Mouse (Mus musculus) kidney, postnatal 36 days (tissue): ENCODE results near the gene Gm20388.

Experiments used
- DNase-seq, 2 experiments: peaks; one replicate each; pipeline ENCODE4 v3.0.0; 2021 to 2022; ENCODE audit warnings: mixed read lengths in 2 of 2

Gm20388 gene

DNA sequence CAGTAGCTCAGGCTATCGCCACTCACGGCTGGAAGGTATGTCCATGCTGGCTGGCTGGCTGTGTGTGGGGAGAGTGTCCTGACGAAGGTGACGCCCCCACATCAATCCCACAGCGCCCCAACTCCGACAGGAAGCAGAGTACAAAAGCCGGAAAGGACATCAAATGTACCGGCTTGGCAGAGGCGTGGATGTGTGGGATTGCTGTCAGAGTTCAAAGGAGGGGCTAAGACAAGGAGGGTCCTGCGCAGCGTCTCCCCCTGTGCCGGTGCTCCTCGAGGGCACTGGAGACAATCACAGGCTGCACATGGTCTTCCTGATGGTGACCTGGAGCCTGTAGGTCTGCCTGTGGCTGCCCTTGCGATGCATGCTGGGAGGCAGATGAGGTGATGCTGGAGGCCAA is 1088.3 kb downstream of the Gm20388 start:
- DNase-seq, result peak; percentile 17 to 34

GRCm38 (mm10) chr8:121001951-121002350 is 1091.3 kb downstream of the Gm20388 start:
- DNase-seq, result no peak

GRCm38 (mm10) chr8:121002871-121003539 is 1092.4 kb downstream of the Gm20388 start:
- DNase-seq, result peak in 1 of 2 experiments; percentile 11

- no peak for DNase-seq
These were observed 1093.0 kb downstream of the Gm20388 start for GRCm38 (mm10) chr8:121003639-121004038.

DNA sequence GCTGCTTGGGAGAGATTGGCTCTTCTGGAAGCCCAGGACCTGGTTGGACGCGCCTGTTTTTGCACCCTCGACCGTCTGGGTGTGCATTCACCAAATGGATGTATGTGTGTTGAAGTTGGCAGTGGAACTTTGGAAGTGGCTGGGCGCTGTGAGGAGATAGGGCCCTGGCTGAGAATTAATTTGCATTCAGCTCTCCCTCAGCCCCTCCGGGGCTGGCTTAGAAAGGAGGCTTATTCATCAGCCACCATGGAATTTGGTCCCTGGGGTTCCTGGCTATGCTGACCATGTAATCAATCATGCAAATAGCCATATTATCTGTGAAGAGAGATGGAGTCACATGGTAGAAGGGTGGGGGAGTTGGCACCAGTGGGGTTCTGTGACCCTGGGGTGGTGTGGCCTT is 1102.7 kb downstream of the Gm20388 start:
- DNase-seq, result no peak

DNA sequence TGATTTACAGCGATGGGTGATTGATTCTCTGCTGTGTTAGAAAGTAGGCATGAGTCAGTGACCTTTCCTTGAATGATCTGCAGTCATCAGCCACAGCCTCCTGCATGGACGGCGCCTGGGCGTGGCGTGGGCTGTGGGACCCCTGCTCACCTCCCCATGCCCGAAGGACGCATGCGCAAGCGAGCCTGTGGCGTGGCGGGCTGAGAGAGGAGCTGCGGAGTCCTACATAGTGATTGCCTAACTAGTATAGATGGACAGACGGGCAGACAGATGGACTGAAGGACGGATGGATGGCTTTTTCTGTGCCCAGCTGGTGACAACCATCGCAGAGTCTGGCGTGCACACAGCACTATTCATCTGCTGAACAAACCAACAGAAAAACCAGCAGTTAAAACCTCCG is 1106.0 kb downstream of the Gm20388 start:
- no peak for DNase-seq

- no peak for DNase-seq
These were observed 1107.6 kb downstream of the Gm20388 start for GRCm38 (mm10) chr8:121018236-121018635.

DNA sequence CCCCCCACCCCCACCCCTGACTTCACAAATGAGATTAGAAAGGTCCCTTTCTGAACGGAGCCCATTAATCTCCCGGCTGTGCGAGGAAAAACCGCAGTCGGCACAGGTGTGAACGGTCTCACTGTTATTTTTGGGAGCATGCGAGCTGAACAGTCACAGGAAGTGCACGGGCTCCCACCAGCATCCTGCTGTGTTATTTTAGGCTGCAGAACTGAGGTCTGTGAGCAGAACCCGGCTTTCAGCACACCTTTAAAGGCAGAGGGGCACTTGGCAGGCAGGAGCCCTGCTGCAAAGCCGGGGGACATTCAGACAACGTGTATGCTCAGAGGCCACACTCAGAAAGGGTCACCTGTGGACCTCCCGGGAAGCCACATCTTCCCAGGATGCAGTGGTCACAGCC is 1110.8 kb downstream of the Gm20388 start:
- DNase-seq, result no peak

- no peak for DNase-seq
These were observed 1112.4 kb downstream of the Gm20388 start for GRCm38 (mm10) chr8:121023003-121023402.

DNA sequence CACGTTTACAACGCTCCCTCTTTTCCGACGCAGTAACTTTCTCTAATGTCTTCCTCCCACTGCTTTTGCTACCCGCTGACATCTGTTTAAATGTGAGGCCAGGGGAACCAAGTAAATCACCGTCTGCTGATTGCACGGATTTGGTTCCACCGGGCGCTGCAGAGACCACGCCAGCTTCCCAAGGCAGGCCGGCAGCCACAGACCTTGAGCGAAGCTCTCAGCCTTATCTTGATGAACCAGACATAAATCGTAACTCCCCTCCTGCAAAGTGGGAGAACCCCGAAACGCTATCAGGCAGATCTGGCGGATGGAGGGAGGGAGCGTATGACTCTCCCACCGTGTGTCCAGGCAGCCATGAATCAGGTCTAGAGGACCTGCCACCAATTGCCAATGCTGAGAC is 1113.1 kb downstream of the Gm20388 start:
- DNase-seq, result no peak

- no peak for DNase-seq
These were observed 1114.8 kb downstream of the Gm20388 start for GRCm38 (mm10) chr8:121025486-121025885.

- DNase-seq, result peak; percentile 63 to 77
These were observed 1117.1 kb downstream of the Gm20388 start for GRCm38 (mm10) chr8:121027787-121028186.

DNA sequence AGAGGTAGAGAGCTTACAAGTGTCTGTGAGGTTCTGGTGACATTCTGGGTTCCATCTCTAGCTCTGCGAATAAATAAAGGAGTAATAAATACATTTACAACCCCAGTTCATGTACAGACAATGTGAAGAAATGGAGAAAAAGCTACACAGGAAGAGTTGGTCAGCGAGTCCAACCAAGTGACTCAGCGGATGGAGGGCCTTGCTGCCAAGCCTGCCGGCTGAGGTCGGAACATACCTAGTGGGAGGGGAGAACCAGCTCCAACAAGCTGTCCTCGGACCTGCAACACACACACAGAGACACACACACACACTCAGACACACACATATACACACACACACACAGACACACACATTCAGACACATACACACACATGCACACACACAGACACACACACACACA is 1118.4 kb downstream of the Gm20388 start:
- no peak for DNase-seq

- no peak for DNase-seq
These were observed 1119.9 kb downstream of the Gm20388 start for GRCm38 (mm10) chr8:121030496-121031040.

- no peak for DNase-seq
These were observed 1122.8 kb downstream of the Gm20388 start for GRCm38 (mm10) chr8:121033299-121034013.

DNA sequence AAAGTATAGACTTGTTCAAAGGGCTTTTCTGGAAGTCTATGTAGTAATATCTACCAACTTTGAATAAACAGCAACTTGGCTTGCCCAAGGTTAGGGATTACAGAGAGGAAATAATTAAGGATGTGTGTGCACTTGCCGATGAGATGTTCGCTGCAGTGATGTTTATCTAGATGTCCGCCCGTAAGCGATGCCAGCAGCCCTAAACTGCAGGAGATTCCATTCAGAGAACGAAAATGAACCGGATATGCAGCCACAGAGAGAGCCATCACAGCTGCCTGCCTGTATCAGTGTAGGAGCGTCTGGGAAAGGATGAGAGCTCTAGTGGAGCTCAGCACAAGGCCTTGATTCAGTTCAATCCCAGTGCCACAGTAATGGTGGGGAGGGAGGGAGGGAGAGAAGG is 1125.0 kb downstream of the Gm20388 start:
- DNase-seq, result no peak

DNA sequence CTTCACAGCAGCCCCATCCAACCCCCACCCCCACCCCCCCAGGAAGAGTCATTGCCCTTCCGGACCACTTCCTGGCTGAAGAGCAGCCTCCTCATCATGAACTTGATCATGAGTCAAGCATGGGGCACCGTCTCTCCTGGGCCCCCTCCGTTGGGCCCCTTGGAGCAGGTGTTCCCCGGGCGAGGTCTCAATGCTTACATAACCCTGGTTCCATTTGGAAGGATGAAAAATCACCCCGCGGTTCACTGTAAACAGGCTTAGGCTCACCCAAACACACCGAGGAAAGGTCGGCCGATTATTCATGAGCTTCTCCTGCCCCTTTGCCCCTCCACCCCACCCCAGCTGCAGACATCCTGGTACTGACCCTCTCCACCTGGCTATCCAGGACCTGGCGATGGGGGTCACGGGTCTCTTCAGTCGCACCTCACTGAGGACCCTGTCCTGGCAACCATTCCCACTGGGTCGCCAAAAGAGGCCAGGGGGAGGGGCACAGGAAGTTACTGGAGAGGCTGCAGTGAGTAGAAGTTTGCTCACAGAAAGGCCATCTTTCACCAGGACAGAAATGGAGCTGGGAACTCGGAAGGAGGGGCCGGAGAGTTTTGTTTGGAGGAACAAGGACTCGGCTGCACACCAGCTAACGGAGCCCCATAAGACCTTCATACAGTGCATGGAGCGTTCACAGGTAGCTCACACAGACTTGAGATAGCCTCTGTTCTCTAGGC is 1133.2 kb downstream of the Gm20388 start:
- peak in 1 of 2 experiments; percentile 21 for DNase-seq

DNA sequence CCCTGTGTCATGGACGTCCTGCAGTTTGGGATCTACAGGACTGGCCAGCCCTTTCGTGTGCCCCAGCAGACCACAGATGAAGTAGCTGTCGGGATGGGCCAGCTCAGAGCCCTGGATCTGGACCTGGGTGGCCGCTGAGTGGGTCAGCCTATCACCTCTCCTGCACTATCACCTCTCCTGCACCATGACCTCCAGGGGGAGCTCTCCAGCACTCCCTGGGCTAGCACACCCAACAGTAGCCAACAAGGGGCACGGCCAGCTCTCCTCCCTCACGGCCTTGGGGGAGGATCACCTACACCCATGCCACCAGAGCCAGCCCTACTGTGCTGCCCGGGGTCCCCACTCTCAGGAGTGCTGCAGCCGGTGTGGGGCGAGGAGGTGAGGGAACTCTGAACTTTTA is 1136.8 kb downstream of the Gm20388 start:
- DNase-seq, result peak; percentile 4 to 42

DNA sequence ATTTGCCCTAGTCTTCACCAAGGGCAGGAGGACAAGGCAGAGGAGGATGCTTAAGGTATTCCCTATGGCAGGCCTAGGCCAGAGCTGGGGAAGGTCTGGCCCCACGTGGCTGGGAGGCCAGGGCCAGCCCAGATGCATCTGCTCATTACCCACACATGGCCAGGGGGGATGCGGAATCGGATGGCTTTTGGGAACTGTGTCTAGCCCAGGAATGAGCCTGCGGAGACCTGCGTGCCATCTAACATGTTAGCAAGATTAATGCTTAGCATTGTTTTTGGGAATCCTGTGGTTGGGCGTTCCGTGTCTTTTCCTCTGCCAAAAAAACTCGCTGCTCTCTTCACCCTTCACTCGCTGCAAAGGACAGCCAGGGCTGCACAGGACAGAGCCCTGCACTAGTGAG is 1147.4 kb downstream of the Gm20388 start:
- DNase-seq, result no peak

DNA sequence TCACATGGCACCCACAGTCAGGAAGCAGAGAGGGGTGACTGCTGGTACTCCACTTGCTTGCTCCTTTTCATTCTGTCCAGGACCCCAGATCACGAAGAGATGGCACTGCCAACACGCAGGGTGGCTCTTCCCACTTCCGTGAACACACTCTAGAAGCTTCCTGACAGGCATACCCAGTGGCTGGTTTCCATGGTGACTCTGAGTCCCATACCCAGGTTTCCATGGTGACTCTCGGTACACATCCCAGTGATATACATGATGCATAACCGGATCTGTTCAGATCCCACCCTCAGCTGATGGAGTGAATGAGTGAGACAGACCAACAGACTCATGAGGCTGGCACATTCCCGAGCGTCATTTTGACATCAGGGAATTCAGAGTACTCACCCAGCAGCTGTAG is 1148.5 kb downstream of the Gm20388 start:
- no peak for DNase-seq

DNA sequence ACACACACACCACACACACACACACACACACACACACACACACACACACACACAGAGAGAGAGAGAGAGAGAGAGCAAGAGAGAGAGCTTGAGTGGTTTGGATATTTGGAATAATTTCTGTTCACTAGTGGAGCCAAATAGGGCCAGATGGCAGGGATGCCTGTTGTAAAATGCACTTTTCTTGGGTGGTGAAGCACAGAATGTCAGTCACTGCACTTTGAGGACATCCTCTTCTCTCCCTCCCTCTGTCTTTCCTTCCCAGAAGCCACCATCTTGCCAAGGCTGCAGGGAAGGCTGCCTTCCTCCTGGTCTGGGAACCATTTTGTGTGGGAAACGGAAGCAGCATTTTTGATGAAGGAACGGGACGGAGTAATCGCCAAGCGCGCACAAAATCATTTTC is 1151.9 kb downstream of the Gm20388 start:
- DNase-seq, result no peak

- DNase-seq, result no peak
These were observed 1153.0 kb downstream of the Gm20388 start for GRCm38 (mm10) chr8:121063649-121064048.

DNA sequence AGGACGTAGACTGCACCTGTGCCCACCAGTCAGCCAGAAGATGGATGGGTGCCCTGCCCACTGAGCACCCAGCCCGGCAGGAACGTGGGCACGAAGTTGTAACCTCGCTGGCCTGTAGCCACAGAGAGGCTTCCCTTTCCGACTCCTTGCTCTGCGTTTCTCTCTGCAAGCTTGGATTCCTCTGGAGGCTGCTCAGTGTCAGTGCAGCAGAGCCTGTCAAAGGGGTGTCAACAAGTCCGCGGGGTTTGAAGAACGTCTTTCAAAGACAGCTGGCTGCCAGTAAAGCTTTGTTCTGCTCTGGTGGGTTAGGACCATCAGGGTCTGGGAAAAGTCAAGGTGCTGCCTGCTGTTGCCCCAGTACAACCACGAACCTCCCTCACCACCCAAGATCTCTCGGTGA is 1160.8 kb downstream of the Gm20388 start:
- DNase-seq, result no peak
